Mouse (Mus musculus) stomach, postnatal 0 days (tissue): ENCODE measurements around the gene Polrmt.

Source experiments
- CTCF ChIP-seq: IDR thresholded peaks from 2 replicates; pipeline ENCODE4 v1.5.1; 2016; ENCODE audit warnings: antibody characterized with exemption, low read depth, mild to moderate bottlenecking, moderate library complexity
- EP300 ChIP-seq: optimal IDR thresholded peaks from 2 replicates; pipeline ENCODE3; 2016; ENCODE audit warnings: antibody characterized with exemption

- peak; percentile 14; the same call in 1 of the 2 replicates for TF ChIP-seq CTCF
- no peak for TF ChIP-seq EP300
Observed at GRCm38 (mm10) chr10:79707759-79708158, 38.6 kb downstream of the Polrmt start.
